Mouse (Mus musculus) hindbrain, embryonic 13.5 days (tissue): Measurements from ENCODE around the gene Cdkal1. TPM values are rescaled to one million over a fixed set of nuclear protein-coding genes. Genes with fewer than 3 reads are reported as not detected.

Source experiments
- ATAC-seq: fragments of 200-750 bp; cut with Nextera tagmentation; 2 replicates; pipeline ENCODE4 v1.8.0; 2017; ENCODE audit warnings: moderate TSS enrichment; ENCODE audit not compliant: low FRiP score
- H3K27ac ChIP-seq: fragments of 300-500 bp; sonication (generic); 2 replicates; pipeline ENCODE4 v1.5.1; 2015; ENCODE audit warnings: inconsistent platforms, mild to moderate bottlenecking, moderate library complexity
- H3K27me3 ChIP-seq: fragments of 300-500 bp; sonication (generic); 2 replicates; pipeline ENCODE4 v1.6.1; 2015; ENCODE audit warnings: mild to moderate bottlenecking, inconsistent platforms
- H3K36me3 ChIP-seq: fragments of 300-500 bp; sonication (generic); 2 replicates; pipeline ENCODE4 v1.6.1; 2015; ENCODE audit warnings: mild to moderate bottlenecking, inconsistent platforms
- H3K4me1 ChIP-seq: fragments of 300-500 bp; sonication (generic); replicated peaks from 2 replicates; pipeline ENCODE4 v1.6.1; 2015; ENCODE audit warnings: inconsistent platforms
- H3K4me2 ChIP-seq: fragments of 300-500 bp; sonication (generic); 2 replicates; pipeline ENCODE4 v1.6.1; 2015; ENCODE audit warnings: inconsistent platforms, mild to moderate bottlenecking, moderate library complexity
- H3K4me3 ChIP-seq: fragments of 300-500 bp; sonication (generic); 2 replicates; pipeline ENCODE4 v1.5.1; 2015; ENCODE audit warnings: mild to moderate bottlenecking, inconsistent platforms
- H3K9ac ChIP-seq: fragments of 300-500 bp; sonication (generic); 2 replicates; pipeline ENCODE4 v1.6.1; 2015; ENCODE audit warnings: mild to moderate bottlenecking, inconsistent platforms
- H3K9me3 ChIP-seq: fragments of 300-500 bp; sonication (generic); 2 replicates; pipeline ENCODE4 v1.6.1; 2016; ENCODE audit warnings: inconsistent platforms
- WGBS: fragments of 180-500 bp; shearing (Covaris S2); methylation state at CpG from one replicate; pipeline ENCODE4 v1.1.7; 2015; 5-methylcytosine and 5-hydroxymethylcytosine counted together
- polyA plus RNA-seq: library from polyadenylated mRNA; unstranded; fragments of >200 nt; fragmentation: Nextera tagmentation; extraction: Ambion mirVana; gene quantifications from 2 replicates; pipeline ENCODE4 v1.2.1, GENCODE M21; 2015

Gene Cdkal1
- polyA plus RNA-seq, 1 experiment from 2014 or later: 24.3 TPM

GRCm38 (mm10) chr13:29723150-29723549 is 132.3 kb downstream of the Cdkal1 start:
- no peak overlapping the region for H3K27ac ChIP-seq
- no peak for ATAC-seq
- H3K9ac ChIP-seq: no peak overlapping the region
- no peak overlapping the region for H3K4me3 ChIP-seq
- H3K36me3 ChIP-seq: no peaks in the 10 kb centered on the region
- H3K4me1 ChIP-seq: no peaks in the 10 kb centered on the region; the same call in 1 of the 2 replicates
- WGBS: 71% methylated on average over 1 of the region's 1 CpGs
- H3K9me3 ChIP-seq: no peaks in the 10 kb centered on the region
- H3K27me3 ChIP-seq: no peaks in the 10 kb centered on the region
- no peak overlapping the region for H3K4me2 ChIP-seq

GRCm38 (mm10) chr13:29721206-29721605 is 134.3 kb downstream of the Cdkal1 start:
- Histone ChIP-seq H3K27me3 (no peaks in the 10 kb centered on the region), H3K9ac (no peak overlapping the region), H3K27ac (no peak overlapping the region), H3K4me3 (no peak overlapping the region), H3K9me3 (no peaks in the 10 kb centered on the region), H3K4me1 (no peaks in the 10 kb centered on the region; the same call in 1 of the 2 replicates), H3K36me3 (no peaks in the 10 kb centered on the region), H3K4me2 (no peak overlapping the region)
- no peak for ATAC-seq
- 90% methylated on average over 5 of the region's 5 CpGs for WGBS

DNA sequence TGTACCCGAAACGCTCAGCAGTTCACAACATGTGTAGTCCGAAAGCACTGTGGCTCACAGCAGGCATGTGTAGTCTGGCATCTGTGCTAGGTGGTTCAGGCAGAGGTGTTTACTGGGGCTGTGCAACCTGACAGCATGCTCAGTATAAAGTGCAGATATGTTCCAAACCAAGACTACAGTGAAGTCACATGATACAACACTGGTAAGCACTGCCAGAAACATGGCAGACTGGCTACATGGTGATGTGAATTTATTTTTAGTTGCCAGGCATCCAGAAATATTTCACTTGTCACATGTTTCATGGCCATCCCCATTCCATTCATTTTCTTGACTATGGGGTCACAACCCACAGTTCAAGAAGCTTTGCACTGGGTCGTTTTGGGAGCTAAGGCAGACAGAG is 138.9 kb downstream of the Cdkal1 start:
- Histone ChIP-seq H3K4me1 (no peaks in the 10 kb centered on the region; the same call in none of the 2 replicates), H3K4me2 (no peak overlapping the region), H3K27me3 (no peaks in the 10 kb centered on the region), H3K9me3 (no peaks in the 10 kb centered on the region), H3K27ac (no peak overlapping the region), H3K36me3 (no peaks in the 10 kb centered on the region), H3K4me3 (no peak overlapping the region), H3K9ac (no peak overlapping the region)
- no peak for ATAC-seq
- WGBS: 74% methylated on average over 4 of the region's 4 CpGs

- no peak overlapping the region for H3K9ac ChIP-seq
- H3K27me3 ChIP-seq: no peaks in the 10 kb centered on the region
- no peaks in the 10 kb centered on the region; the same call in none of the 2 replicates for H3K4me1 ChIP-seq
- no peak overlapping the region for H3K4me3 ChIP-seq
- H3K36me3 ChIP-seq: no peaks in the 10 kb centered on the region
- H3K27ac ChIP-seq: no peak overlapping the region
- H3K9me3 ChIP-seq: no peaks in the 10 kb centered on the region
- no peak overlapping the region for H3K4me2 ChIP-seq
- 48% methylated on average over 3 of the region's 3 CpGs for WGBS
- no peak for ATAC-seq
These were observed 140.1 kb downstream of the Cdkal1 start for GRCm38 (mm10) chr13:29715241-29715841.

GRCm38 (mm10) chr13:29707620-29708019 is 147.9 kb downstream of the Cdkal1 start:
- Histone ChIP-seq H3K9ac (no peak overlapping the region), H3K9me3 (no peaks in the 10 kb centered on the region), H3K36me3 (no peaks in the 10 kb centered on the region), H3K4me3 (no peak overlapping the region), H3K4me1 (no peaks in the 10 kb centered on the region), H3K27me3 (no peaks in the 10 kb centered on the region), H3K4me2 (no peak overlapping the region), H3K27ac (no peak overlapping the region)
- ATAC-seq: no peak
- 91% methylated on average over 3 of the region's 3 CpGs for WGBS

GRCm38 (mm10) chr13:29701400-29701799 is 154.1 kb downstream of the Cdkal1 start:
- WGBS: 68% methylated on average over 1 of the region's 1 CpGs
- Histone ChIP-seq H3K4me3 (no peak overlapping the region), H3K9ac (no peak overlapping the region), H3K27ac (no peak overlapping the region), H3K4me1 (no peaks in the 10 kb centered on the region), H3K36me3 (no peaks in the 10 kb centered on the region), H3K9me3 (no peaks in the 10 kb centered on the region), H3K4me2 (no peak overlapping the region), H3K27me3 (no peaks in the 10 kb centered on the region)
- no peak for ATAC-seq

DNA sequence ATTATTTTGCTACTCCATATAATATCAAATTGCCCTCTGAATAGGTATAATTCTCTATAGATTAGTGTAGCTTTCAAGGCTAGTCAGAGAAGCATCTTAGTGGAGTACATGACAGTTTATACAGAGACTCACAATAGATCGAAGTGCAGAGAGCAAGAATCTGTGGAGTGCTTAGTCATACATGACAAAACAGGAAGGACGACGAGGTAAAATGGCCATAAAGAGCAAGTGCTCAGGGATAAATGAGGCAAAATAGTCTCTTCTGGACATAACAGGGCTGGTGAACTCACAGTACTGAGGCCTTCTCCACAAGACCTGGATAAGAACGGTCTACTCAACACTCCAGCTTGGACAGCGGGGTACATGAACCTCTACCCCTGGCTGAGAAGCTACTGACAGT is 155.6 kb downstream of the Cdkal1 start:
- Histone ChIP-seq H3K27me3 (no peaks in the 10 kb centered on the region), H3K36me3 (no peaks in the 10 kb centered on the region), H3K4me1 (no peaks in the 10 kb centered on the region), H3K4me2 (no peak overlapping the region), H3K4me3 (no peak overlapping the region), H3K9ac (no peak overlapping the region), H3K27ac (no peak overlapping the region), H3K9me3 (no peaks in the 10 kb centered on the region)
- WGBS: 97% methylated on average over 5 of the region's 5 CpGs
- ATAC-seq: no peak

DNA sequence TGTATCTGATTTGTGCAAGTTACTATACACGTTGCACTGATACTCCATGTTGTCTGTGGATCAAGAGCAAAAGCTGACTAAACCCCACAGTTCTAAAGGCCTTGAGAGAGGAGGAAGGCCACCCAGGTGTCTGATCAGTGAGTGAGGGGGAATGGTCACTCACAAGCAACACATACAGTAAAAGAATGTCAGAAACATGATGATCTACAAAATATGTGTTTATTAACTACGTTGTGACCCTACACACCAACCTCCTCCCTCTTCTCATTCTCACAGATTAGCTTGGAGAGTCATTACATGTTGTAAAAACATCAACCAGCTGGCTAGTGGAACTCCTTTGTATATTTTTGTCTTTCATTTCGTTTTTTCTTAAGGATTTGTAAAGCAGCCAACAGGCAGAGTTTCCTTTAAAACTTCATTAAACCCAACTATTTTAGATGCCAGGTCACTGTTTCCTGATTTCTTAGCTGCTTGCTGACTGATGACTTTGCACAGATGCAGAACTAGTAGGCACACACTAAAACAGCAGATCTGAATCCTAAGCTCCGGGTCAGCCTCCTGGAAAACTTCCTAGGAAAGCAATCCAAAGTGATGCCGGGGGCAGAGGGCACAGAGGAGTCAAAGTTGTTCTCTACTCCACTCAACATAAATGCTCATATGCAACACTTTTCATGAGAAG is 157.0 kb downstream of the Cdkal1 start:
- no peak overlapping the region for H3K27ac ChIP-seq
- H3K4me2 ChIP-seq: no peak overlapping the region
- whole genome bisulfite sequencing: 83% methylated on average over 5 of the region's 5 CpGs
- H3K4me1 ChIP-seq: no peaks in the 10 kb centered on the region
- no peaks in the 10 kb centered on the region for H3K27me3 ChIP-seq
- H3K9ac ChIP-seq: no peak overlapping the region
- ATAC-seq: no peak
- H3K9me3 ChIP-seq: no peaks in the 10 kb centered on the region
- H3K4me3 ChIP-seq: no peak overlapping the region
- no peaks in the 10 kb centered on the region for H3K36me3 ChIP-seq

- no peak overlapping the region for H3K4me2 ChIP-seq
- H3K36me3 ChIP-seq: no peaks in the 10 kb centered on the region
- WGBS: 81% methylated on average over 3 of the region's 3 CpGs
These were observed 158.2 kb downstream of the Cdkal1 start for GRCm38 (mm10) chr13:29697230-29697629.

DNA sequence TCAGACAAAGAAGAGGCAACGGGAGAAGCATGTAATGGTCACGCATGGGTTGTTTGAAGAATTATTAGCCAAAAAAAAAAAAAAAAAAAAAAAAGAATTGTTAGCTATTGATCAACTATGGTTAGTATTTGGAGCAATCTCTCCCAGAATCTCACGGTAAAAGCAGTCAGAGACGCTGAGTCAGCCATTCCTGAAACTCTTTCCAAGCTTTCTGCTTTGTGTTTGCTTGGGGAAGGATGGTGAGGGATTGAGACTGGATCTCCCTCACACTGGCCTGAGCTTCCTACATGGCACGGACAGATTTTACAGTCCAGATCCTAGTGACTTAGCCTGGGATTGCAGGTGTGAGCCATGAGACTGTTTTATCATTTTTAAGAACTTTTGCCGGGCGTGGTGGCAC is 164.7 kb downstream of the Cdkal1 start:
- no peak for ATAC-seq
- Histone ChIP-seq H3K4me3 (no peak overlapping the region), H3K36me3 (no peaks in the 10 kb centered on the region), H3K9me3 (no peaks in the 10 kb centered on the region), H3K27me3 (no peaks in the 10 kb centered on the region), H3K4me1 (no peaks in the 10 kb centered on the region), H3K4me2 (no peak overlapping the region), H3K9ac (no peak overlapping the region), H3K27ac (no peak overlapping the region)
- WGBS: 71% methylated on average over 7 of the region's 7 CpGs

More at GRCm38 (mm10) chr13:29697230-29697629, 158.2 kb downstream of the Cdkal1 start:
- H3K4me1 ChIP-seq: no peaks in the 10 kb centered on the region
- no peak overlapping the region for H3K4me3 ChIP-seq
- H3K9me3 ChIP-seq: no peaks in the 10 kb centered on the region
- no peak overlapping the region for H3K27ac ChIP-seq
- H3K27me3 ChIP-seq: no peaks in the 10 kb centered on the region
- ATAC-seq: no peak
- H3K9ac ChIP-seq: no peak overlapping the region

DNA sequence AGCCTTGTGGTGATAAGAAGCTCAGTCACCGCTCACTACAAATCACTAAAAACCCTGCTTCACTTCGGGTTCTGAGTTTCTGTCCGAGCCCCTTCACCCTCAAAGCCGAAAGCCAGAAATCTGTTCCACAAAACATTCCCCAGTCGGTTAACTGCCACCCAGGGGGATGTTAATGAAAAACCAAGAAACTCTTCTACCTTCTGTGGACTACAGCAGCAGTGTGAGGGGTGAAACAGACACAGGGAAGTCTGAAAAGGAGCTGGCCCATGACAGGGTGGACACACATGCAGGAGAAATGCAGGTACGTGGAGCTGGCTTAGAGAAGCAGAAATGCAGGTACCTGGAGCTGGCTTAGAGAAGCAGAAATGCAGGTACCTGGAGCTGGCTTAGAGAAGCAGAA is 166.6 kb downstream of the Cdkal1 start:
- Histone ChIP-seq H3K4me3 (no peak overlapping the region), H3K9ac (no peak overlapping the region), H3K4me1 (no peaks in the 10 kb centered on the region), H3K9me3 (no peaks in the 10 kb centered on the region), H3K27ac (no peak overlapping the region), H3K27me3 (no peaks in the 10 kb centered on the region), H3K4me2 (no peak overlapping the region), H3K36me3 (no peaks in the 10 kb centered on the region)
- no peak for ATAC-seq
- WGBS: 79% methylated on average over 6 of the region's 6 CpGs

DNA sequence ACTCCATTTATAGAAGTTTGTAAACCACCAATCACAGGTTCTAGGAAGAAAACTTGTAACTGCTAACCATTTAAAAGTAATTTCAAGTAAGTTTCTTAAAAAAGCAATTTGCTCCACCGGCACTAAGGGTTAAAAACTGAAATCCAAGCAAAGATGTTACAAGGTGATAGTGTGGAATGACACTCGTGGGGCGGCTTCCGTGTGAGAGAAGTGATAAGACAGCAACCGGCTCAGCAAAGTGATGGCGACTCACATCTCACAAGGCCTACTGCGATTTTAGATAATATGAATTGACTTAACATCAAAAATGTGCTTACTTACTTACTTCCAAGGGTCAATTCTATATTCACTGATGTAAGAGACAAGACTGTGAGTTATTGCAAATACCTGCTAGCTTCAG is 167.6 kb downstream of the Cdkal1 start:
- no peak for ATAC-seq
- WGBS: 95% methylated on average over 7 of the region's 7 CpGs

More for the DNA sequence above, 167.6 kb downstream of the Cdkal1 start:
- no peaks in the 10 kb centered on the region for H3K4me1 ChIP-seq
- no peaks in the 10 kb centered on the region for H3K36me3 ChIP-seq
- H3K9ac ChIP-seq: no peak overlapping the region
- no peak overlapping the region for H3K27ac ChIP-seq
- no peaks in the 10 kb centered on the region for H3K9me3 ChIP-seq
- H3K4me3 ChIP-seq: no peak overlapping the region
- no peak overlapping the region for H3K4me2 ChIP-seq
- H3K27me3 ChIP-seq: no peaks in the 10 kb centered on the region
